Mouse (Mus musculus) gastrocnemius, postnatal 25 days (tissue): ENCODE measurements around the gene Pcnx. TPM values are rescaled to one million over a fixed set of nuclear protein-coding genes. Genes with fewer than 3 reads are reported as not detected.

Experiments
- DNase-seq: peaks from one replicate; pipeline ENCODE4 v3.0.0; 2022
- total RNA-seq, 2 experiments: library from RNA; stranded (reverse); gene quantifications; 1 replicate in 1 of 2; 2 replicates in 1 of 2; pipeline ENCODE4 v1.2.3; 2021

Gene Pcnx
- total RNA-seq, 2 experiments from 2014 or later = 34.2 to 38.5 TPM

- DNase-seq = no peak
These were observed 36.2 kb downstream of the Pcnx start for GRCm38 (mm10) chr12:81895986-81896385.

GRCm38 (mm10) chr12:81904456-81904855 lies 44.6 kb downstream of the Pcnx start:
- no peak for DNase-seq

- DNase-seq = no peak
These were observed 46.0 kb downstream of the Pcnx start for GRCm38 (mm10) chr12:81905865-81906264.

GRCm38 (mm10) chr12:81907741-81908357 lies 48.0 kb downstream of the Pcnx start:
- DNase-seq = no peak

- DNase-seq = no peak
These were observed 50.6 kb downstream of the Pcnx start for GRCm38 (mm10) chr12:81910439-81910838.

- DNase-seq = peak; percentile 36
These were observed 55.5 kb downstream of the Pcnx start for GRCm38 (mm10) chr12:81915176-81915950.

GRCm38 (mm10) chr12:81918346-81918745 lies 58.5 kb downstream of the Pcnx start:
- no peak for DNase-seq

- no peak for DNase-seq
These were observed 59.1 kb downstream of the Pcnx start for GRCm38 (mm10) chr12:81918886-81919285.

GRCm38 (mm10) chr12:81920027-81920426 lies 60.2 kb downstream of the Pcnx start:
- DNase-seq = no peak

- DNase-seq = no peak
These were observed 60.8 kb downstream of the Pcnx start for GRCm38 (mm10) chr12:81920614-81921013.

GRCm38 (mm10) chr12:81921785-81922184 lies 62.0 kb downstream of the Pcnx start:
- no peak for DNase-seq

GRCm38 (mm10) chr12:81922838-81923237 lies 63.0 kb downstream of the Pcnx start:
- no peak for DNase-seq

- no peak for DNase-seq
These were observed 67.3 kb downstream of the Pcnx start for GRCm38 (mm10) chr12:81927163-81927562.

- no peak for DNase-seq
These were observed 68.0 kb downstream of the Pcnx start for GRCm38 (mm10) chr12:81927643-81928381.

GRCm38 (mm10) chr12:81928382-81928770 lies 68.6 kb downstream of the Pcnx start:
- DNase-seq = no peak

GRCm38 (mm10) chr12:81932015-81932414 lies 72.2 kb downstream of the Pcnx start:
- no peak for DNase-seq

- no peak for DNase-seq
These were observed 73.6 kb downstream of the Pcnx start for GRCm38 (mm10) chr12:81933430-81933829.

GRCm38 (mm10) chr12:81934510-81934909 lies 74.7 kb downstream of the Pcnx start:
- DNase-seq = no peak

GRCm38 (mm10) chr12:81936066-81936465 lies 76.2 kb downstream of the Pcnx start:
- DNase-seq = no peak

GRCm38 (mm10) chr12:81941191-81941590 lies 81.4 kb downstream of the Pcnx start:
- DNase-seq = no peak

- DNase-seq = no peak
These were observed 83.7 kb downstream of the Pcnx start for GRCm38 (mm10) chr12:81943331-81944062.

GRCm38 (mm10) chr12:81949026-81949425 lies 89.2 kb downstream of the Pcnx start:
- no peak for DNase-seq
